Mouse (Mus musculus) MEL (cell line): ENCODE data around the gene Brdt. TPM values are rescaled to one million over a fixed set of nuclear protein-coding genes. Genes with fewer than 3 reads are reported as not detected.

Source experiments
- DNase-seq: peaks from one replicate; pipeline ENCODE4 v3.0.0; 2011; ENCODE audit warnings: low read depth, low spot score
- H3K27ac ChIP-seq: 2 replicates; pipeline ENCODE4 v1.5.1; 2012; ENCODE audit warnings: low read depth, mild to moderate bottlenecking, control low read depth, low read length, moderate library complexity; ENCODE audit not compliant: control insufficient read depth
- H3K27me3 ChIP-seq, 2 experiments: fragments of 150-350 bp in 1 of 2; sonication (generic) in 1 of 2; 2 replicates each; pipeline ENCODE4 v1.6.1; 2012; ENCODE audit warnings: low read length in 2 of 2, mild to moderate bottlenecking in 2 of 2, improper control_type of control experiment in 1 of 2, moderate library complexity in 1 of 2; ENCODE audit not compliant: insufficient read depth in 2 of 2, control insufficient read depth in 1 of 2
- H3K36me3 ChIP-seq, 2 experiments: 2 replicates each; pipeline ENCODE4 v1.6.1; 2012 to 2014; ENCODE audit warnings: low read length in 2 of 2, improper control_type of control experiment in 1 of 2, inconsistent platforms in 1 of 2, mild to moderate bottlenecking in 1 of 2; ENCODE audit not compliant: insufficient read depth in 2 of 2, control insufficient read depth in 1 of 2
- H3K4me1 ChIP-seq, 2 experiments: fragments of 150-350 bp in 1 of 2; sonication (generic) in 1 of 2; 2 replicates each; pipeline ENCODE4 v1.6.1; 2012; ENCODE audit warnings: low read length in 2 of 2, improper control_type of control experiment in 1 of 2, mild to moderate bottlenecking in 1 of 2; ENCODE audit not compliant: insufficient read depth in 2 of 2, control insufficient read depth in 1 of 2
- H3K4me3 ChIP-seq, 2 experiments: fragments of 150-350 bp in 1 of 2; sonication (generic) in 1 of 2; 2 replicates each; pipeline ENCODE4 v1.5.1; 2012; ENCODE audit warnings: low read depth in 2 of 2, low read length in 2 of 2, mild to moderate bottlenecking in 2 of 2, moderate library complexity in 2 of 2, control low read depth in 1 of 2, improper control_type of control experiment in 1 of 2; ENCODE audit not compliant: control insufficient read depth in 1 of 2, insufficient read depth in 1 of 2
- H3K79me2 ChIP-seq: 2 replicates; pipeline ENCODE4 v1.6.1; 2012; ENCODE audit warnings: mild to moderate bottlenecking, low read length, moderate library complexity; ENCODE audit not compliant: control insufficient read depth, poor library complexity, insufficient read depth
- H3K9ac ChIP-seq: 2 replicates; pipeline ENCODE4 v1.6.1; 2012; ENCODE audit warnings: low read depth, mild to moderate bottlenecking, control low read depth, low read length, moderate library complexity; ENCODE audit not compliant: control insufficient read depth, poor library complexity, severe bottlenecking
- H3K9me3 ChIP-seq: fragments of 150-350 bp; sonication (generic); replicated peaks from 2 replicates; pipeline ENCODE4 v1.6.1; 2012; ENCODE audit warnings: mild to moderate bottlenecking, low read length, improper control_type of control experiment, moderate library complexity; ENCODE audit not compliant: insufficient read depth
- BHLHE40 ChIP-seq: IDR thresholded peaks from 2 replicates; pipeline ENCODE4 v1.6.1; 2012; ENCODE audit warnings: low read depth, mild to moderate bottlenecking, inconsistent platforms, low read length, improper control_type of control experiment, borderline replicate concordance
- CHD2 ChIP-seq: IDR thresholded peaks from 2 replicates; pipeline ENCODE4 v1.6.1; 2011; ENCODE audit warnings: low read length, improper control_type of control experiment
- CTCF ChIP-seq, 3 experiments: IDR thresholded peaks in 2 of 3; conservative IDR thresholded peaks in 1 of 3; 2 replicates each; pipeline ENCODE4 v1.5.1; 2011 to 2012; ENCODE audit warnings: low read length in 3 of 3, low read depth in 2 of 3, mild to moderate bottlenecking in 2 of 3, improper control_type of control experiment in 1 of 3, inconsistent platforms in 1 of 3, mixed read lengths in 1 of 3, moderate library complexity in 1 of 3; ENCODE audit not compliant: control insufficient read depth in 1 of 3, insufficient read depth in 1 of 3, poor library complexity in 1 of 3, severe bottlenecking in 1 of 3
- E2F4 ChIP-seq: IDR thresholded peaks from 2 replicates; pipeline ENCODE4 v1.6.1; 2011; ENCODE audit warnings: low read depth, low read length, improper control_type of control experiment, borderline replicate concordance
- EP300 ChIP-seq, 2 experiments: IDR thresholded peaks; 2 replicates each; pipeline ENCODE4 v1.6.1; 2011; ENCODE audit warnings: improper control_type of control experiment in 2 of 2, low read length in 2 of 2, low read depth in 1 of 2, mild to moderate bottlenecking in 1 of 2
- ETS1 ChIP-seq: IDR thresholded peaks from 2 replicates; pipeline ENCODE4 v1.6.1; 2012; ENCODE audit warnings: low read depth, mild to moderate bottlenecking, inconsistent platforms, low read length, improper control_type of control experiment, moderate library complexity
- GABPA ChIP-seq: IDR thresholded peaks from 2 replicates; pipeline ENCODE4 v1.6.1; 2012; ENCODE audit warnings: low read depth, mild to moderate bottlenecking, inconsistent platforms, low read length, improper control_type of control experiment, moderate library complexity
- GATA1 ChIP-seq: IDR thresholded peaks from 2 replicates; pipeline ENCODE4 v1.6.1; 2011; ENCODE audit warnings: low read depth, low read length, improper control_type of control experiment
- HCFC1 ChIP-seq: IDR thresholded peaks from 2 replicates; pipeline ENCODE4 v1.6.1; 2012; ENCODE audit warnings: low read depth, mild to moderate bottlenecking, inconsistent platforms, low read length, improper control_type of control experiment, moderate library complexity
- JUND ChIP-seq: IDR thresholded peaks from 2 replicates; pipeline ENCODE4 v1.6.1; 2011; ENCODE audit warnings: low read depth, mild to moderate bottlenecking, improper control_type of control experiment, low read length
- KAT2A ChIP-seq: conservative IDR thresholded peaks from 2 replicates; pipeline ENCODE4 v1.6.1; 2012; ENCODE audit warnings: low read depth, low read length, improper control_type of control experiment, inconsistent platforms
- MAFK ChIP-seq: IDR thresholded peaks from 2 replicates; pipeline ENCODE4 v1.6.1; 2011; ENCODE audit warnings: low read depth, mild to moderate bottlenecking, low read length, improper control_type of control experiment, borderline replicate concordance
- MAX ChIP-seq: IDR thresholded peaks from 2 replicates; pipeline ENCODE4 v1.6.1; 2011; ENCODE audit warnings: low read length, improper control_type of control experiment
- MAZ ChIP-seq: IDR thresholded peaks from 2 replicates; pipeline ENCODE4 v1.6.1; 2012; ENCODE audit warnings: low read depth, mild to moderate bottlenecking, inconsistent platforms, low read length, improper control_type of control experiment
- MEF2A ChIP-seq: IDR thresholded peaks from 2 replicates; pipeline ENCODE4 v1.6.1; 2014; ENCODE audit warnings: low read depth, mild to moderate bottlenecking, inconsistent platforms, low read length, improper control_type of control experiment; ENCODE audit not compliant: poor library complexity, insufficient replicate concordance, severe bottlenecking; ENCODE audit errors: extremely low read depth
- MXI1 ChIP-seq: IDR thresholded peaks from 2 replicates; pipeline ENCODE4 v1.6.1; 2011; ENCODE audit warnings: mild to moderate bottlenecking, low read depth, low read length, improper control_type of control experiment
- MYB ChIP-seq: IDR thresholded peaks from 2 replicates; pipeline ENCODE4 v1.6.1; 2011; ENCODE audit warnings: mild to moderate bottlenecking, low read depth, low read length, improper control_type of control experiment
- MYC ChIP-seq: IDR thresholded peaks from 2 replicates; pipeline ENCODE4 v1.6.1; 2011; ENCODE audit warnings: low read depth, mild to moderate bottlenecking, low read length, improper control_type of control experiment, moderate library complexity
- NELFE ChIP-seq: IDR thresholded peaks from 2 replicates; pipeline ENCODE4 v1.6.1; 2011; ENCODE audit warnings: low read depth, low read length, improper control_type of control experiment
- NRF1 ChIP-seq: IDR thresholded peaks from 2 replicates; pipeline ENCODE4 v1.6.1; 2014; ENCODE audit warnings: low read depth, mild to moderate bottlenecking, inconsistent platforms, low read length, improper control_type of control experiment, moderate library complexity; ENCODE audit not compliant: poor library complexity, insufficient read depth, severe bottlenecking
- POLR2A ChIP-seq, 2 experiments: IDR thresholded peaks; 2 replicates each; pipeline ENCODE4 v1.6.1; 2011 to 2012; ENCODE audit warnings: low read length in 2 of 2, mild to moderate bottlenecking in 2 of 2, control low read depth in 1 of 2, improper control_type of control experiment in 1 of 2, low read depth in 1 of 2, moderate library complexity in 1 of 2; ENCODE audit not compliant: control insufficient read depth in 1 of 2, insufficient read depth in 1 of 2, poor library complexity in 1 of 2
- POLR2AphosphoS2 ChIP-seq: IDR thresholded peaks from 2 replicates; pipeline ENCODE4 v1.6.1; 2011; ENCODE audit warnings: low read length, improper control_type of control experiment
- POLR2AphosphoS5 ChIP-seq: IDR thresholded peaks from 2 replicates; pipeline ENCODE4 v1.6.1; 2012; ENCODE audit warnings: low read depth, borderline replicate concordance, mild to moderate bottlenecking, inconsistent platforms, low read length, moderate library complexity, mixed read lengths
- RAD21 ChIP-seq: IDR thresholded peaks from 2 replicates; pipeline ENCODE4 v1.6.1; 2011; ENCODE audit warnings: mild to moderate bottlenecking, low read depth, low read length, improper control_type of control experiment
- RCOR1 ChIP-seq: IDR thresholded peaks from 2 replicates; pipeline ENCODE4 v1.6.1; 2012; ENCODE audit warnings: low read depth, mild to moderate bottlenecking, inconsistent platforms, low read length, improper control_type of control experiment
- SIN3A ChIP-seq: IDR thresholded peaks from 2 replicates; pipeline ENCODE4 v1.6.1; 2012; ENCODE audit warnings: low read length, improper control_type of control experiment, inconsistent platforms
- SMC3 ChIP-seq: IDR thresholded peaks from 2 replicates; pipeline ENCODE4 v1.6.1; 2011; ENCODE audit warnings: low read depth, low read length, improper control_type of control experiment
- TAL1 ChIP-seq: IDR thresholded peaks from 2 replicates; pipeline ENCODE4 v1.6.1; 2012; ENCODE audit warnings: mild to moderate bottlenecking, inconsistent platforms, low read length, moderate library complexity, mixed read lengths
- TBP ChIP-seq: IDR thresholded peaks from 2 replicates; pipeline ENCODE4 v1.8.0; 2011; ENCODE audit warnings: low read depth, low read length, improper control_type of control experiment
- TCF12 ChIP-seq: IDR thresholded peaks from 2 replicates; pipeline ENCODE4 v1.6.1; 2014; ENCODE audit warnings: low read depth, mild to moderate bottlenecking, inconsistent platforms, low read length, improper control_type of control experiment, moderate library complexity
- UBTF ChIP-seq: IDR thresholded peaks from 2 replicates; pipeline ENCODE4 v1.6.1; 2012; ENCODE audit warnings: low read depth, mild to moderate bottlenecking, inconsistent platforms, low read length, improper control_type of control experiment, moderate library complexity, borderline replicate concordance; ENCODE audit not compliant: insufficient read depth
- USF2 ChIP-seq, 2 experiments: IDR thresholded peaks; 2 replicates each; pipeline ENCODE4 v1.6.1; 2011 to 2012; ENCODE audit warnings: improper control_type of control experiment in 2 of 2, low read length in 2 of 2, borderline replicate concordance in 1 of 2, inconsistent platforms in 1 of 2, low read depth in 1 of 2, mild to moderate bottlenecking in 1 of 2; ENCODE audit not compliant: insufficient read depth in 1 of 2
- ZC3H11A ChIP-seq: IDR thresholded peaks from 2 replicates; pipeline ENCODE4 v1.6.1; 2012; ENCODE audit warnings: low read depth, mild to moderate bottlenecking, inconsistent platforms, low read length, improper control_type of control experiment
- ZKSCAN1 ChIP-seq: IDR thresholded peaks from 2 replicates; pipeline ENCODE4 v1.6.1; 2012; ENCODE audit warnings: low read depth, mild to moderate bottlenecking, inconsistent platforms, low read length, improper control_type of control experiment, moderate library complexity
- ZMIZ1 ChIP-seq: IDR thresholded peaks from 2 replicates; pipeline ENCODE4 v1.6.1; 2012; ENCODE audit warnings: low read depth, mild to moderate bottlenecking, inconsistent platforms, low read length, improper control_type of control experiment, moderate library complexity
- ZNF384 ChIP-seq: IDR thresholded peaks from 2 replicates; pipeline ENCODE4 v1.6.1; 2012; ENCODE audit warnings: low read depth, mild to moderate bottlenecking, inconsistent platforms, low read length, improper control_type of control experiment
- polyA plus RNA-seq, 2 experiments: library from polyadenylated mRNA; stranded (reverse) in 1 of 2; unstranded in 1 of 2; fragments of >175 nt in 1 of 2; fragments of >200 nt in 1 of 2; gene quantifications; 2 replicates each; pipeline versions ENCODE4 v1.2.1 to v1.2.4; 2012; ENCODE audit warnings: low replicate concordance in 2 of 2, low read depth in 1 of 2; ENCODE audit not compliant: insufficient read length in 2 of 2, insufficient read depth in 1 of 2, missing spikeins in 1 of 2
- total RNA-seq: library from RNA; depleted of rRNA; stranded (reverse); fragments of 300-350 nt; gene quantifications from 2 replicates; pipeline ENCODE4 v1.2.3, GENCODE M21; 2012; rRNA removed

The Brdt gene
- 10.3 and 12.0 TPM in 2 replicates for total RNA-seq
- polyA plus RNA-seq = 10 to 100 TPM in 1 of 2 experiments, not detected in 1; 16.7 TPM

GRCm38 (mm10) chr5:107330916-107331421 lies at the start of gene Brdt:
Brdt (plus strand) TSS chr5:107331159.
- Histone ChIP-seq H3K4me3 (peak within 1 kb of the TSS; percentile 66 to 93), H3K9me3 (no peaks in the 10 kb centered on the region), H3K9ac (peak within 1 kb of the TSS; percentile 76), H3K4me1 (peaks cover 0 to 3% of the 10 kb centered on the region in 2 experiments; a peak in 1 of 4 replicates), H3K36me3 (no peaks in the 10 kb centered on the region; a peak in 1 of 4 replicates), H3K79me2 (peaks cover 24% of the 10 kb centered on the region), H3K27ac (peak within 1 kb of the TSS; percentile 18), H3K27me3 (peaks cover 0 to 1% of the 10 kb centered on the region in 2 experiments; a peak in 1 of 4 replicates)
- peak; percentile 90 for DNase-seq
- no peak; the same call in 1 of the 2 replicates for TF ChIP-seq CHD2
- peak; percentile 50; the same call in 1 of the 2 replicates for TF ChIP-seq SIN3A
- TF ChIP-seq E2F4 = no peak
- peak; percentile 44; the same call in 1 of the 2 replicates for TF ChIP-seq MXI1
- peak; percentile 63 for TF ChIP-seq HCFC1
- TF ChIP-seq UBTF = no peak
- TF ChIP-seq MAX = peak; percentile 97
- TF ChIP-seq TCF12 = 0 out of 2 replicates have a peak, but pooled peaks have one; percentile 13
- no peak for TF ChIP-seq MAFK
- peak; percentile 34 to 82; a peak in 2 of 4 replicates for TF ChIP-seq POLR2A (IDR thresholded peaks at IDR 0.05; ENCODE audit: control insufficient read depth in 1 of 2, insufficient read depth in 1 of 2, low read depth in 1 of 2, low read length in 2 of 2, poor library complexity in 1 of 2)
- no peak for TF ChIP-seq ZC3H11A
- peak; percentile 76 for TF ChIP-seq NELFE
- TF ChIP-seq USF2 (IDR thresholded peaks at IDR 0.05; ENCODE audit: borderline replicate concordance in 1 of 2, insufficient read depth in 1 of 2, low read depth in 1 of 2, low read length in 2 of 2) = peak in 1 of 2 experiments; percentile 79; a peak in 3 of 4 replicates
- TF ChIP-seq GABPA = no peak
- TF ChIP-seq POLR2AphosphoS5 = no peak
- TF ChIP-seq ZKSCAN1 = no peak
- no peak for TF ChIP-seq ZNF384
- no peak for TF ChIP-seq BHLHE40
- no peak for TF ChIP-seq NRF1
- TF ChIP-seq MAZ = no peak
- no peak for TF ChIP-seq KAT2A
- TF ChIP-seq CTCF (IDR thresholded peaks at IDR 0.05 in 2 of 3, conservative IDR thresholded peaks at IDR 0.05 in 1 of 3; ENCODE audit: control insufficient read depth in 1 of 3, insufficient read depth in 1 of 3, low read depth in 2 of 3, low read length in 3 of 3, poor library complexity in 1 of 3, severe bottlenecking in 1 of 3) = no peak
- no peak for TF ChIP-seq JUND
- no peak for TF ChIP-seq SMC3
- peak; percentile 33; the same call in 1 of the 2 replicates for TF ChIP-seq TBP
- 0 out of 4 replicates have a peak, but pooled peaks of 1 of the 2 experiments have one; percentile 24 for TF ChIP-seq EP300 (IDR thresholded peaks at IDR 0.05; ENCODE audit: low read depth in 1 of 2, low read length in 2 of 2)
- no peak; the same call in 1 of the 2 replicates for TF ChIP-seq POLR2AphosphoS2
- no peak for TF ChIP-seq RCOR1
- TF ChIP-seq ZMIZ1 = 0 out of 2 replicates have a peak, but pooled peaks have one; percentile 45
- TF ChIP-seq ETS1 = no peak; the same call in 1 of the 2 replicates
- TF ChIP-seq MYC = peak; percentile 49; the same call in 1 of the 2 replicates
- TF ChIP-seq MYB = peak; percentile 60
- TF ChIP-seq GATA1 = no peak
- TF ChIP-seq MEF2A = no peak
- TF ChIP-seq RAD21 = no peak
- no peak for TF ChIP-seq TAL1
